ENCODE assay signal across 8 mouse cellular contexts in the genomic region with DNA sequence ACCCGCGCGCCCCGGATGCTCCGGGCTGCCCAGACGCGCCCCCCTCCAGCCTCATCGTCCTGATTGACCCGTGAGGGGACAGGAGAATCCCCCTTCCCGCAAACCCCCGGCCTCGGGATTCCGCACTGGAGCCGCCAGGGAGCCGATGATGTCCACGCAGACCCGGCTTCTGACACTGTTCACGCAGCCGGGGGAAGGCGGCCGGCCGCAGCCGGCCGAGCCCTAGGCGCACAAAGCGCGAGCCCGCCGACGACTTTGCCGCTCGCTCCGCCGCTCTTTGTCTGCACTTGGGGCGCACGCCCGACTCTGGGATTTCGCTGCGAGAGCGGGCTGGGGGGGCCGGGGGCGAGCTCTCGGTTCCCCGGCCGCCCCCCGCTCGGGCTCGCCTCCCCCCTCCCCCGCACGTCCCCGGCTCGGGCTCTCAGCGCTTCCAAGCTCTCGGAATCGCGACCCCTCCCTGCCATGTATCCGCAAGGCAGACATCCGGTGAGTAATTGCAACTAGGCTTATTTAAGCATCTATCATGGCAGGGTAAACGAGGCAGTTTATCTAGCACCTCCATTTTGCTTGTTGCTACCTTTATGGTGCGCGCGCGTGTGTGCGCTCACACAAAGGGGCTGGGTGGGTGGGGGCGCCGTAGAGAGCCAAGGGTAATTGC. TPM values are rescaled to one million over a fixed set of nuclear protein-coding genes. Genes with fewer than 3 reads are reported as not detected.
DNase-seq lines count a peak whose midpoint lies in the region; ATAC-seq and TF ChIP-seq lines count a peak whose summit lies in the region.

No protein-coding gene starts in this region.

- intact Hi-C loops in gastrocnemius, postnatal 36 days (cut with DNase I) = no loop called here

- peaks cover 8% of the 10 kb centered on the region for H3K4me1 ChIP-seq in cerebellum, adult 2 months (ENCODE audit: control insufficient read depth, insufficient read depth, low read length)
- H3K4me1 ChIP-seq in intestine, postnatal 0 days (replicated peaks; ENCODE audit: control insufficient read depth, insufficient read depth, low read length) = peaks cover 33% of the 10 kb centered on the region
- H3K4me1 ChIP-seq in small intestine, adult 2 months (ENCODE audit: control insufficient read depth, insufficient read depth, insufficient read length, low read length) = peaks cover 38% of the 10 kb centered on the region

- peak overlapping the region; percentile 81 for H3K9ac ChIP-seq in intestine, postnatal 0 days (ENCODE audit: low read depth, low read length)

- peak overlapping the region; percentile 96 for H3K4me3 ChIP-seq in cerebellum, adult 2 months (replicated peaks; ENCODE audit: insufficient read depth, low read depth, low read length)
- H3K4me3 ChIP-seq in intestine, postnatal 0 days (ENCODE audit: low read depth, low read length) = peak overlapping the region; percentile 91
- H3K4me3 ChIP-seq in small intestine, adult 2 months (ENCODE audit: low read depth, low read length) = peak overlapping the region; percentile 98

- TF ChIP-seq CTCF in cerebellum, adult 2 months (IDR thresholded peaks at IDR 0.05; ENCODE audit: borderline replicate concordance, insufficient read depth, low read depth, low read length) = no peak; the same call in 1 of the 2 replicates
- TF ChIP-seq CTCF in intestine, postnatal 0 days (IDR thresholded peaks at IDR 0.05; ENCODE audit: low read depth) = peak; percentile 50
- peak; percentile 22; the same call in 1 of the 2 replicates for TF ChIP-seq CTCF in small intestine, adult 2 months (IDR thresholded peaks at IDR 0.05; ENCODE audit: extremely low read depth, insufficient read length, insufficient replicate concordance, low read depth, low read length)

- TF ChIP-seq POLR2A in cerebellum, adult 2 months (IDR thresholded peaks at IDR 0.05; ENCODE audit: borderline replicate concordance, insufficient read depth, low read length) = no peak
- TF ChIP-seq POLR2A in small intestine, adult 2 months (IDR thresholded peaks at IDR 0.05; ENCODE audit: low read depth, low read length) = no peak

- ATAC-seq in intestine, postnatal 0 days = no peak
- no peak for ATAC-seq in megakaryocyte progenitor cell, adult 5-6 weeks (replicated peaks; ENCODE audit: poor library complexity)

- H3K36me3 ChIP-seq in intestine, postnatal 0 days (ENCODE audit: control insufficient read depth, insufficient read depth) = no peaks in the 10 kb centered on the region; the same call in none of the 2 replicates
- 0 out of 2 replicates have a peak, but pooled peaks cover 1% of the 10 kb centered on the region for H3K36me3 ChIP-seq in small intestine, adult 2 months (ENCODE audit: control insufficient read depth, insufficient read depth, low read length)

- no peaks in the 10 kb centered on the region for H3K9me3 ChIP-seq in intestine, postnatal 0 days (ENCODE audit: control insufficient read depth)

- H3K27me3 ChIP-seq in cerebellum, adult 2 months (ENCODE audit: control insufficient read depth, insufficient read depth, low read length) = no peaks in the 10 kb centered on the region
- H3K27me3 ChIP-seq in intestine, postnatal 0 days (replicated peaks; ENCODE audit: control insufficient read depth, insufficient read depth, low read length) = no peaks in the 10 kb centered on the region
- no peaks in the 10 kb centered on the region for H3K27me3 ChIP-seq in small intestine, adult 2 months (ENCODE audit: control insufficient read depth, insufficient read depth, low read length)

- DNase-seq in urinary bladder, adult 18-20 months (ENCODE audit: low spot score in 2 of 2) = peak; percentile 36 to 55
- DNase-seq in urinary bladder, postnatal 10 days (ENCODE audit: low spot score) = no peak
- DNase-seq in cerebellum, adult 2 months = peak; percentile 64 to 77
- DNase-seq in gastrocnemius, postnatal 36 days = peak; percentile 24 to 45
- peak; percentile 53 for DNase-seq in lung, postnatal 36 days

- peak overlapping the region; percentile 96 for H3K4me2 ChIP-seq in intestine, postnatal 0 days (replicated peaks; ENCODE audit: low read depth)

- WGBS in cerebellum, adult 2 months = under 1% methylated on average over 65 of the region's 66 CpGs
- under 1% methylated on average over 64 of the region's 66 CpGs for WGBS in intestine, postnatal 0 days
- under 1% methylated on average over 65 of the region's 66 CpGs for WGBS in small intestine, adult 2 months

- peak overlapping the region; percentile 85 for H3K27ac ChIP-seq in cerebellum, adult 2 months (ENCODE audit: insufficient read depth, low read length)
- peak overlapping the region; percentile 79 for H3K27ac ChIP-seq in intestine, postnatal 0 days (ENCODE audit: low read depth, low read length)
- peak overlapping the region; percentile 86 for H3K27ac ChIP-seq in small intestine, adult 2 months (ENCODE audit: insufficient read depth, low read depth, low read length)

RNA-seq across cellular contexts. Expression of a gene that starts 0.9 kb away (rescaled TPM):
- 50.6 and 62.0 TPM in 2 replicates for polyA plus RNA-seq in cerebellum, adult 2 months (2012; rRNA removed)
- 1 to 10 TPM; 6.3 to 7.0 TPM for total RNA-seq in gastrocnemius, postnatal 36 days (2021)
- 24.3 and 28.6 TPM in 2 replicates for polyA plus RNA-seq in intestine, postnatal 0 days (2015; fragmentation: Nextera tagmentation; extraction: Ambion mirVana)
- polyA plus RNA-seq in small intestine, adult 2 months (2012; rRNA removed) = 37.4 and 136 TPM in 2 replicates
- total RNA-seq in megakaryocyte progenitor cell, adult 5-6 weeks (2015) = 65.2 and 66.2 TPM in 2 replicates
- total RNA-seq in megakaryocyte progenitor cell, adult 5-6 weeks (2017) = 48.0 and 50.5 TPM in 2 replicates
